Mouse (Mus musculus) embryonic facial prominence, embryonic 14.5 days (tissue): ENCODE data around the gene Frmd6. TPM values are rescaled to one million over a fixed set of nuclear protein-coding genes. Genes with fewer than 3 reads are reported as not detected.

Experiments
- ATAC-seq: fragments of 200-750 bp; cut with Nextera tagmentation; 2 replicates; pipeline ENCODE4 v1.8.0; 2017; ENCODE audit warnings: low read depth, moderate number of reproducible peaks, moderate TSS enrichment
- DNase-seq: peaks from one replicate; pipeline ENCODE4 v3.0.0-alpha.2; 2015; ENCODE audit warnings: low spot score
- H3K27ac ChIP-seq: fragments of 300-500 bp; sonication (generic); replicated peaks from 2 replicates; pipeline ENCODE4 v1.5.1; 2014; ENCODE audit warnings: low read depth, mild to moderate bottlenecking, low read length, moderate library complexity
- H3K27me3 ChIP-seq: fragments of 300-500 bp; sonication (generic); replicated peaks from 2 replicates; pipeline ENCODE4 v1.6.1; 2014; ENCODE audit warnings: low read length; ENCODE audit not compliant: control insufficient read depth, insufficient read depth
- H3K36me3 ChIP-seq: fragments of 300-500 bp; sonication (generic); 2 replicates; pipeline ENCODE4 v1.6.1; 2014; ENCODE audit warnings: low read length, mixed read lengths; ENCODE audit not compliant: control insufficient read depth, insufficient read depth
- H3K4me1 ChIP-seq: fragments of 300-500 bp; sonication (generic); 2 replicates; pipeline ENCODE4 v1.6.1; 2014; ENCODE audit warnings: antibody characterized with exemption, low read length; ENCODE audit not compliant: control insufficient read depth, insufficient read depth
- H3K4me2 ChIP-seq: fragments of 300-500 bp; sonication (generic); 2 replicates; pipeline ENCODE4 v1.6.1; 2014; ENCODE audit warnings: low read depth, mild to moderate bottlenecking, low read length, moderate library complexity, mixed read lengths
- H3K4me3 ChIP-seq: fragments of 300-500 bp; sonication (generic); 2 replicates; pipeline ENCODE4 v1.5.1; 2014; ENCODE audit warnings: low read depth, mild to moderate bottlenecking, low read length
- H3K9ac ChIP-seq: fragments of 300-500 bp; sonication (generic); 2 replicates; pipeline ENCODE4 v1.6.1; 2014; ENCODE audit warnings: low read depth, mild to moderate bottlenecking, low read length, moderate library complexity, mixed read lengths
- H3K9me3 ChIP-seq: fragments of 300-500 bp; sonication (generic); 2 replicates; pipeline ENCODE4 v1.6.1; 2016; ENCODE audit warnings: low read length; ENCODE audit not compliant: control insufficient read depth
- WGBS: fragments of 180-500 bp; shearing (Covaris S2); extraction: QIAGEN DNeasy Blood & Tissue Kit; methylation state at CpG from one replicate; pipeline ENCODE4 v1.1.7; 2014; 5-methylcytosine and 5-hydroxymethylcytosine counted together
- polyA plus RNA-seq: library from polyadenylated mRNA; unstranded; fragments of >200 nt; fragmentation: Nextera tagmentation; extraction: Ambion mirVana; gene quantifications from 2 replicates; pipeline ENCODE4 v1.2.1, GENCODE M21; 2014

Gene Frmd6
- polyA plus RNA-seq, 1 experiment from 2014 or later = 56.0 TPM

- Histone ChIP-seq H3K27ac (no peak overlapping the region), H3K4me1 (peaks cover 44% of the 10 kb centered on the region), H3K4me2 (no peak overlapping the region), H3K27me3 (no peaks in the 10 kb centered on the region), H3K4me3 (no peak overlapping the region), H3K36me3 (no peaks in the 10 kb centered on the region), H3K9ac (no peak overlapping the region), H3K9me3 (no peaks in the 10 kb centered on the region)
- 47% methylated on average over 4 of the region's 4 CpGs for WGBS
- ATAC-seq (no peak), DNase-seq (no peak)
Observed at GRCm38 (mm10) chr12:70832216-70832998, 7.1 kb downstream of the Frmd6 start.

GRCm38 (mm10) chr12:70833050-70833449 is 7.7 kb downstream of the Frmd6 start:
- no peak overlapping the region for H3K4me3 ChIP-seq
- no peak overlapping the region for H3K9ac ChIP-seq
- no peaks in the 10 kb centered on the region for H3K36me3 ChIP-seq
- DNase-seq (no peak), ATAC-seq (no peak)
- no peak overlapping the region for H3K27ac ChIP-seq
- WGBS = 94% methylated on average over 3 of the region's 3 CpGs
- no peaks in the 10 kb centered on the region for H3K9me3 ChIP-seq
- H3K4me1 ChIP-seq = peaks cover 47% of the 10 kb centered on the region
- H3K27me3 ChIP-seq = no peaks in the 10 kb centered on the region
- no peak overlapping the region for H3K4me2 ChIP-seq

- H3K4me3 ChIP-seq = no peak overlapping the region
- no peak overlapping the region for H3K4me2 ChIP-seq
- no peak for DNase-seq
- no peak for ATAC-seq
- no peak overlapping the region for H3K27ac ChIP-seq
- H3K4me1 ChIP-seq = peaks cover 41% of the 10 kb centered on the region
- 79% methylated on average over 4 of the region's 4 CpGs for WGBS
- H3K27me3 ChIP-seq = no peaks in the 10 kb centered on the region
- H3K9me3 ChIP-seq = no peaks in the 10 kb centered on the region
- no peaks in the 10 kb centered on the region for H3K36me3 ChIP-seq
- no peak overlapping the region for H3K9ac ChIP-seq
Observed at GRCm38 (mm10) chr12:70834043-70834442, 8.7 kb downstream of the Frmd6 start.

GRCm38 (mm10) chr12:70835004-70835403 is 9.7 kb downstream of the Frmd6 start:
- Histone ChIP-seq H3K4me2 (no peak overlapping the region), H3K36me3 (no peaks in the 10 kb centered on the region), H3K9me3 (no peaks in the 10 kb centered on the region), H3K4me1 (peaks cover 32% of the 10 kb centered on the region), H3K4me3 (no peak overlapping the region), H3K27me3 (no peaks in the 10 kb centered on the region), H3K27ac (no peak overlapping the region), H3K9ac (no peak overlapping the region)
- 74% methylated on average over 5 of the region's 5 CpGs for WGBS
- no peak for ATAC-seq
- DNase-seq = no peak

GRCm38 (mm10) chr12:70837792-70838321 is 12.5 kb downstream of the Frmd6 start:
- ATAC-seq (no peak), DNase-seq (no peak)
- H3K27me3 ChIP-seq = no peaks in the 10 kb centered on the region
- 58% methylated on average over 12 of the region's 12 CpGs for WGBS
- no peak overlapping the region for H3K4me3 ChIP-seq
- H3K4me1 ChIP-seq = peaks cover 17% of the 10 kb centered on the region
- H3K9ac ChIP-seq = no peak overlapping the region
- no peak overlapping the region for H3K4me2 ChIP-seq
- no peaks in the 10 kb centered on the region for H3K9me3 ChIP-seq
- H3K27ac ChIP-seq = 0 out of 2 replicates have a peak overlapping the region, but pooled peaks have one; percentile 8
- H3K36me3 ChIP-seq = no peaks in the 10 kb centered on the region

- H3K4me2 ChIP-seq = no peak overlapping the region
- no peak overlapping the region for H3K27ac ChIP-seq
- no peak overlapping the region for H3K9ac ChIP-seq
- no peak overlapping the region for H3K4me3 ChIP-seq
- no peaks in the 10 kb centered on the region for H3K9me3 ChIP-seq
- H3K27me3 ChIP-seq = no peaks in the 10 kb centered on the region
- no peak for DNase-seq
- 89% methylated on average over 2 of the region's 2 CpGs for WGBS
- H3K36me3 ChIP-seq = no peaks in the 10 kb centered on the region
- H3K4me1 ChIP-seq = peaks cover 16% of the 10 kb centered on the region
- no peak for ATAC-seq
Observed at GRCm38 (mm10) chr12:70845371-70845770, 20.1 kb downstream of the Frmd6 start.

- H3K4me1 ChIP-seq = peaks cover 30% of the 10 kb centered on the region
- no peak for DNase-seq
- H3K4me2 ChIP-seq = no peak overlapping the region
Observed at GRCm38 (mm10) chr12:70849024-70849423, 23.7 kb downstream of the Frmd6 start.

GRCm38 (mm10) chr12:70849517-70850291 is 24.4 kb downstream of the Frmd6 start:
- H3K27me3 ChIP-seq = no peaks in the 10 kb centered on the region
- H3K4me2 ChIP-seq = no peak overlapping the region
- H3K36me3 ChIP-seq = no peaks in the 10 kb centered on the region
- WGBS = 49% methylated on average over 11 of the region's 11 CpGs
- H3K4me3 ChIP-seq = no peak overlapping the region
- ATAC-seq (peak; percentile 30; the same call in 1 of the 2 replicates), DNase-seq (no peak)
- H3K4me1 ChIP-seq = peaks cover 30% of the 10 kb centered on the region
- no peak overlapping the region for H3K9ac ChIP-seq
- no peak overlapping the region for H3K27ac ChIP-seq
- H3K9me3 ChIP-seq = no peaks in the 10 kb centered on the region

More at GRCm38 (mm10) chr12:70849024-70849423, 23.7 kb downstream of the Frmd6 start:
- no peak overlapping the region for H3K4me3 ChIP-seq
- H3K9ac ChIP-seq = no peak overlapping the region
- H3K9me3 ChIP-seq = no peaks in the 10 kb centered on the region
- H3K36me3 ChIP-seq = no peaks in the 10 kb centered on the region
- WGBS = 65% methylated on average over 9 of the region's 9 CpGs
- no peak for ATAC-seq
- no peak overlapping the region for H3K27ac ChIP-seq
- H3K27me3 ChIP-seq = no peaks in the 10 kb centered on the region
